In the genomic region with DNA sequence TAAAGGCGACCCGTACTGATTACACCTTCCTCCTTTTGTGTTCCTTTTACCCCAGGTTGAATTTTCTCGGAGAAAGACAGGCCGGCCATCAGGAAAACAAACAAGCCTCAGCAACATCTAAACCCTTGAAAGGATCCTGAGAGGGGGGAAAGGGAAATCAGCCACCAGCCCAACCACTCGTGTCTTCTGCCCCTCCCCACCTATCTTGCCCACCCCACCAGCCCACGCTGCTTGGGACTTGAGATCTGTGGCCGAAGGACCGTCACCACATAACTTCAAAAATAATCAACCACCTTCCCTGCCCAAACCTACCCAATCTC, we compare ENCODE assay signal across 8 mouse cellular contexts. TPM values are rescaled to one million over a fixed set of nuclear protein-coding genes. Genes with fewer than 3 reads are reported as not detected.
DNase-seq lines count a peak whose midpoint lies in the region; ATAC-seq and TF ChIP-seq lines count a peak whose summit lies in the region.

No protein-coding gene starts in this region.

- H3K9me3 ChIP-seq in kidney, embryonic 16.5 days (ENCODE audit: low read length), result no peaks in the 10 kb centered on the region
- no peaks in the 10 kb centered on the region for H3K9me3 ChIP-seq in liver, embryonic 12.5 days (replicated peaks)

- H3K27ac ChIP-seq in kidney, embryonic 16.5 days (ENCODE audit: low read length), result peak overlapping the region; percentile 95
- peak overlapping the region; percentile 90 for H3K27ac ChIP-seq in cortical plate, adult 2 months (ENCODE audit: insufficient read depth, low read length)
- peak overlapping the region; percentile 99 for H3K27ac ChIP-seq in liver, embryonic 12.5 days
- peak overlapping the region; percentile 97 for H3K27ac ChIP-seq in small intestine, adult 2 months (ENCODE audit: insufficient read depth, low read depth, low read length)

- peak overlapping the region; percentile 85 for H3K4me3 ChIP-seq in kidney, embryonic 16.5 days (ENCODE audit: low read length)
- H3K4me3 ChIP-seq in cortical plate, adult 2 months (ENCODE audit: insufficient read depth, low read length), result peak overlapping the region; percentile 57
- H3K4me3 ChIP-seq in liver, embryonic 12.5 days, result peak overlapping the region; percentile 86
- peak overlapping the region; percentile 81 for H3K4me3 ChIP-seq in small intestine, adult 2 months (ENCODE audit: low read depth, low read length)

- H3K4me2 ChIP-seq in kidney, embryonic 16.5 days (replicated peaks; ENCODE audit: low read depth, low read length), result peak overlapping the region; percentile 70
- peak overlapping the region; percentile 85 for H3K4me2 ChIP-seq in liver, embryonic 12.5 days

- WGBS in kidney, embryonic 16.5 days, result 0% methylated on average over 8 of the region's 8 CpGs
- 0% methylated on average over 8 of the region's 8 CpGs for WGBS in liver, embryonic 12.5 days (ENCODE audit: insufficient replicate concordance)
- WGBS in small intestine, adult 2 months, result under 1% methylated on average over 8 of the region's 8 CpGs

- peaks cover 18% of the 10 kb centered on the region; the same call in 1 of the 2 replicates for H3K36me3 ChIP-seq in kidney, embryonic 16.5 days (ENCODE audit: insufficient read depth, low read length)
- peaks cover 51% of the 10 kb centered on the region for H3K36me3 ChIP-seq in liver, embryonic 12.5 days
- peaks cover 28% of the 10 kb centered on the region for H3K36me3 ChIP-seq in small intestine, adult 2 months (ENCODE audit: control insufficient read depth, insufficient read depth, low read length)

- peak overlapping the region; percentile 98 for H3K9ac ChIP-seq in kidney, embryonic 16.5 days (replicated peaks; ENCODE audit: low read length)
- H3K9ac ChIP-seq in liver, embryonic 12.5 days, result peak overlapping the region; percentile 97

- H3K27me3 ChIP-seq in kidney, embryonic 16.5 days (ENCODE audit: insufficient read depth, low read length), result no peaks in the 10 kb centered on the region
- H3K27me3 ChIP-seq in liver, embryonic 12.5 days (replicated peaks), result no peaks in the 10 kb centered on the region
- no peaks in the 10 kb centered on the region for H3K27me3 ChIP-seq in small intestine, adult 2 months (ENCODE audit: control insufficient read depth, insufficient read depth, low read length)

- no peak for ATAC-seq in kidney, embryonic 16.5 days (ENCODE audit: low FRiP score, low TSS enrichment)
- ATAC-seq in liver, embryonic 12.5 days, result no peak

- no peak for TF ChIP-seq POLR2A in cortical plate, adult 2 months (IDR thresholded peaks at IDR 0.05; ENCODE audit: extremely low read depth, insufficient read depth, low read length)
- TF ChIP-seq POLR2A in small intestine, adult 2 months (IDR thresholded peaks at IDR 0.05; ENCODE audit: low read depth, low read length), result no peak

- no peak for DNase-seq in kidney, adult 9 months
- peak; percentile 46 for DNase-seq in heart, postnatal 4 days
- DNase-seq in right cerebral cortex, postnatal 25 days, result no peak
- no peak for DNase-seq in urinary bladder, postnatal 10 days (ENCODE audit: low spot score)

- TF ChIP-seq CTCF in cortical plate, adult 2 months (IDR thresholded peaks at IDR 0.05; ENCODE audit: extremely low read depth, insufficient read depth, low read length), result no peak
- no peak for TF ChIP-seq CTCF in small intestine, adult 2 months (IDR thresholded peaks at IDR 0.05; ENCODE audit: extremely low read depth, insufficient read length, insufficient replicate concordance, low read depth, low read length)

- H3K4me1 ChIP-seq in kidney, embryonic 16.5 days (ENCODE audit: insufficient read depth, low read length), result peaks cover 30% of the 10 kb centered on the region
- peaks cover 8% of the 10 kb centered on the region; the same call in 1 of the 2 replicates for H3K4me1 ChIP-seq in cortical plate, adult 2 months (ENCODE audit: control insufficient read depth, insufficient read depth, low read length)
- H3K4me1 ChIP-seq in liver, embryonic 12.5 days, result peaks cover 67% of the 10 kb centered on the region
- peaks cover 12% of the 10 kb centered on the region for H3K4me1 ChIP-seq in small intestine, adult 2 months (ENCODE audit: control insufficient read depth, insufficient read depth, insufficient read length, low read length)

RNA-seq across cellular contexts. Expression of a gene that starts 0.9 kb away (rescaled TPM):
- polyA plus RNA-seq in kidney, embryonic 16.5 days (2015; fragmentation: Nextera tagmentation; extraction: Ambion mirVana), result 47.2 and 54.8 TPM in 2 replicates
- 39.6 TPM in 2 replicates for polyA plus RNA-seq in cortical plate, adult 2 months (2012; rRNA removed)
- total RNA-seq in heart, postnatal 4 days (2021), result 10 to 100 TPM; 49.2 to 58.5 TPM
- polyA plus RNA-seq in liver, embryonic 12.5 days (2016; fragmentation: Nextera tagmentation; extraction: Ambion mirVana), result 29.0 and 32.8 TPM in 2 replicates
- polyA plus RNA-seq in small intestine, adult 2 months (2012; rRNA removed), result 15.1 and 33.3 TPM in 2 replicates

RNA-seq across cellular contexts. Expression of a gene that starts 0.9 kb away (rescaled TPM):
- polyA plus RNA-seq in kidney, embryonic 16.5 days (2015; fragmentation: Nextera tagmentation; extraction: Ambion mirVana), result 88.0 and 89.7 TPM in 2 replicates
- polyA plus RNA-seq in cortical plate, adult 2 months (2012; rRNA removed), result 64.3 and 65.7 TPM in 2 replicates
- 10 to 100 TPM; 56.1 to 58.3 TPM for total RNA-seq in heart, postnatal 4 days (2021)
- 113 and 123 TPM in 2 replicates for polyA plus RNA-seq in liver, embryonic 12.5 days (2016; fragmentation: Nextera tagmentation; extraction: Ambion mirVana)
- polyA plus RNA-seq in small intestine, adult 2 months (2012; rRNA removed), result 49.0 and 63.4 TPM in 2 replicates

RNA-seq across cellular contexts. Expression of a gene that starts 7.2 kb away (rescaled TPM):
- 82.2 and 102 TPM in 2 replicates for polyA plus RNA-seq in kidney, embryonic 16.5 days (2015; fragmentation: Nextera tagmentation; extraction: Ambion mirVana)
- polyA plus RNA-seq in cortical plate, adult 2 months (2012; rRNA removed), result 92.6 and 96.8 TPM in 2 replicates
- total RNA-seq in heart, postnatal 4 days (2021), result 10 to 100 TPM; 18.7 to 23.0 TPM
- 15.0 and 16.8 TPM in 2 replicates for polyA plus RNA-seq in liver, embryonic 12.5 days (2016; fragmentation: Nextera tagmentation; extraction: Ambion mirVana)
- 24.7 and 56.1 TPM in 2 replicates for polyA plus RNA-seq in small intestine, adult 2 months (2012; rRNA removed)

RNA-seq across cellular contexts. Expression of a gene that starts 19.9 kb away (rescaled TPM):
- 33.3 and 36.5 TPM in 2 replicates for polyA plus RNA-seq in kidney, embryonic 16.5 days (2015; fragmentation: Nextera tagmentation; extraction: Ambion mirVana)
- 103 TPM in 2 replicates for polyA plus RNA-seq in cortical plate, adult 2 months (2012; rRNA removed)
- 10 to 100 TPM; 45.0 to 47.0 TPM for total RNA-seq in heart, postnatal 4 days (2021)
- 20.2 and 20.9 TPM in 2 replicates for polyA plus RNA-seq in liver, embryonic 12.5 days (2016; fragmentation: Nextera tagmentation; extraction: Ambion mirVana)
- polyA plus RNA-seq in small intestine, adult 2 months (2012; rRNA removed), result 82.8 and 142 TPM in 2 replicates

RNA-seq across cellular contexts. Expression of a gene that starts 37.5 kb away (rescaled TPM):
- polyA plus RNA-seq in kidney, embryonic 16.5 days (2015; fragmentation: Nextera tagmentation; extraction: Ambion mirVana), result 45.1 and 48.2 TPM in 2 replicates
- polyA plus RNA-seq in cortical plate, adult 2 months (2012; rRNA removed), result 42.6 and 44.1 TPM in 2 replicates
- total RNA-seq in heart, postnatal 4 days (2021), result 10 to 100 TPM; 24.2 to 25.1 TPM
- 50.7 and 52.8 TPM in 2 replicates for polyA plus RNA-seq in liver, embryonic 12.5 days (2016; fragmentation: Nextera tagmentation; extraction: Ambion mirVana)
- 47.0 and 64.3 TPM in 2 replicates for polyA plus RNA-seq in small intestine, adult 2 months (2012; rRNA removed)
